30 mouse cellular contexts compared by ENCODE assay signal in the genomic region with DNA sequence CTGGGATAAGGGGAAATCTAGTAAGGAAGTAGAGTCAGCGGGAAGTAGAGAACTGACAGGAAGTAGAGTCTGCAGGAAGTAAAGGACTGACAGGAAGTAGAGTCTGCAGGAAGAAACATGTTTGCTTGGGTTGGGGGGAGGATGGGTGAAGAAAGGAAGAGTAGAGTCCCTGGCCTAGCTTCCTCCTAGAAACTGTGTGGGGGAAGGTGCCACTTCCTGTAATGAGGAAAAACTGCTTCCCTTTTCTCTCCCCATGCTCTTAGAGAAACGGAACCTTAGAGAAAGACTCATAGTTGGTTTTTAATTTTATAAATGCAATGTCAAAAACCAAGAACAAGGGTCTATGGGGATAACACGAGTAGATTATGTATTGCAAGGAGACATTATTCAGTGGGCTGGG. TPM values are rescaled to one million over a fixed set of nuclear protein-coding genes. Genes with fewer than 3 reads are reported as not detected.
DNase-seq lines count a peak whose midpoint lies in the region; ATAC-seq lines count a peak whose summit lies in the region.
"Had no signal": no experiment of that assay in that cellular context is flagged by ENCODE, and none has a peak within 500 bp of the region (broad histone marks: within the 10 kb centered on the region; RNA-seq: fewer than 3 reads in every experiment).

No protein-coding gene starts in this region.

- no peak overlapping the region for H3K4me2 ChIP-seq in liver, embryonic 11.5 days
- H3K4me2 ChIP-seq: embryonic facial prominence, embryonic 12.5 days; forebrain, embryonic 13.5 days had no signal

- peak; percentile 71 for ATAC-seq in common myeloid progenitor, adult 5-6 weeks (replicated peaks; ENCODE audit: low read depth, poor library complexity, severe bottlenecking)
- ATAC-seq in megakaryocyte, adult 5-6 weeks (ENCODE audit: poor library complexity, severe bottlenecking) = peak; percentile 64
- ATAC-seq in liver, embryonic 11.5 days (replicated peaks; ENCODE audit: low FRiP score) = no peak
- ATAC-seq: activated CD4-positive, CD25-positive, alpha-beta regulatory T cell, adult 4 months; CD4-positive, CD25-positive, alpha-beta regulatory T cell, adult 4 months; forebrain, embryonic 13.5 days; forebrain, embryonic 16.5 days; Patski had no signal

- intact Hi-C loops in heart, postnatal 25 days (cut with DNase I) = no loop called here

- H3K9ac ChIP-seq in liver, embryonic 11.5 days (ENCODE audit: low read depth, low read length) = no peak overlapping the region
- H3K9ac ChIP-seq: embryonic facial prominence, embryonic 12.5 days; forebrain, embryonic 13.5 days had no signal

- WGBS in liver, embryonic 11.5 days = 52% methylated on average over 3 of the region's 3 CpGs

- no peaks in the 10 kb centered on the region for H3K9me3 ChIP-seq in liver, embryonic 11.5 days (ENCODE audit: control insufficient read depth, low read length)
- H3K9me3 ChIP-seq: embryonic facial prominence, embryonic 10.5 days; embryonic facial prominence, embryonic 12.5 days; forebrain, embryonic 13.5 days had no signal

- no peak overlapping the region for H3K27ac ChIP-seq in liver, embryonic 11.5 days (ENCODE audit: low read depth, low read length)
- H3K27ac ChIP-seq: embryonic facial prominence, embryonic 10.5 days; embryonic facial prominence, embryonic 12.5 days; forebrain, embryonic 13.5 days had no signal

- peak; percentile 5 for DNase-seq in A20 (ENCODE audit: low read depth, low spot score)
- DNase-seq in layer of hippocampus, adult 8-10 months (ENCODE audit: low spot score in 2 of 2) = no peak
- DNase-seq in heart, postnatal 25 days (ENCODE audit: low spot score) = no peak
- DNase-seq in liver, embryonic 11.5 days (ENCODE audit: low spot score) = no peak
- DNase-seq: adrenal gland, postnatal 10 days; adrenal gland, postnatal 25 days; B cell, adult 2 months; cerebellum, adult 11 months; cerebellum, adult 18-20 months; cerebellum, adult 8-10 months; cerebellum, adult 9-11 months; cerebellum, postnatal 14 days; cerebellum, postnatal 36 days had no signal

- no peaks in the 10 kb centered on the region for H3K27me3 ChIP-seq in liver, embryonic 11.5 days (replicated peaks; ENCODE audit: control insufficient read depth, insufficient read depth, low read length)
- H3K27me3 ChIP-seq: embryonic facial prominence, embryonic 12.5 days; forebrain, embryonic 13.5 days had no signal

- no peaks in the 10 kb centered on the region for H3K36me3 ChIP-seq in liver, embryonic 11.5 days (ENCODE audit: control insufficient read depth, insufficient read depth, low read length)
- H3K36me3 ChIP-seq: embryonic facial prominence, embryonic 10.5 days; embryonic facial prominence, embryonic 12.5 days; G1E had no signal

- H3K4me3 ChIP-seq in liver, embryonic 11.5 days (ENCODE audit: low read depth, low read length) = no peak overlapping the region
- H3K4me3 ChIP-seq: embryonic facial prominence, embryonic 10.5 days; embryonic facial prominence, embryonic 12.5 days; forebrain, embryonic 13.5 days had no signal

- H3K4me1 ChIP-seq in liver, embryonic 11.5 days (replicated peaks; ENCODE audit: control insufficient read depth, insufficient read depth, low read length) = no peaks in the 10 kb centered on the region
- H3K4me1 ChIP-seq: embryonic facial prominence, embryonic 10.5 days; embryonic facial prominence, embryonic 12.5 days; forebrain, embryonic 13.5 days had no signal

RNA-seq across cellular contexts. Expression of gene Tcl1, which starts 12.5 kb away (rescaled TPM):
- not detected in 2 replicates for total RNA-seq in common myeloid progenitor, adult 5-6 weeks (2017)
- total RNA-seq in megakaryocyte, adult 5-6 weeks (2015) = not detected in 2 replicates
- total RNA-seq in megakaryocyte, adult 5-6 weeks (2017) = not detected in 2 replicates
- total RNA-seq in layer of hippocampus, adult 8-10 months (2022) = not detected
- total RNA-seq in heart, postnatal 25 days (2021) = not detected
- not detected in 2 replicates for polyA plus RNA-seq in liver, embryonic 11.5 days (2014; fragmentation: Nextera tagmentation; extraction: Ambion mirVana)
- total RNA-seq: adrenal gland, adult 18-20 months; adrenal gland, postnatal 25 days; CH12.LX had no signal
- polyA plus RNA-seq: brain, embryonic 14.5 days; CD4-positive, CD25-positive, alpha-beta regulatory T cell, adult 4 months; cortical plate, adult 2 months; embryonic facial prominence, embryonic 10.5 days; embryonic facial prominence, embryonic 12.5 days; embryonic facial prominence, embryonic 14.5 days; forebrain, embryonic 11.5 days; forebrain, embryonic 13.5 days; forebrain, embryonic 16.5 days; G1E; Patski had no signal

RNA-seq across cellular contexts. Expression of gene Tcl1b4, which starts 33.3 kb away (rescaled TPM):
- not detected in 2 replicates for total RNA-seq in common myeloid progenitor, adult 5-6 weeks (2017)
- total RNA-seq in megakaryocyte, adult 5-6 weeks (2015) = not detected in 2 replicates
- total RNA-seq in megakaryocyte, adult 5-6 weeks (2017) = not detected in 2 replicates
- not detected for total RNA-seq in layer of hippocampus, adult 8-10 months (2022)
- total RNA-seq in heart, postnatal 25 days (2021) = not detected
- polyA plus RNA-seq in liver, embryonic 11.5 days (2014; fragmentation: Nextera tagmentation; extraction: Ambion mirVana) = not detected in 2 replicates
- total RNA-seq: adrenal gland, adult 18-20 months; adrenal gland, postnatal 10 days; adrenal gland, postnatal 25 days; adrenal gland, postnatal 4 days; CH12.LX had no signal
- polyA plus RNA-seq: activated CD4-positive, CD25-positive, alpha-beta regulatory T cell, adult 4 months; brain, embryonic 14.5 days; CD4-positive, CD25-positive, alpha-beta regulatory T cell, adult 4 months; cortical plate, adult 2 months; embryonic facial prominence, embryonic 10.5 days; embryonic facial prominence, embryonic 12.5 days; embryonic facial prominence, embryonic 14.5 days; forebrain, embryonic 11.5 days; forebrain, embryonic 13.5 days; forebrain, embryonic 16.5 days; G1E; Patski had no signal

RNA-seq across cellular contexts. Expression of gene Tcl1b3, which starts 44.2 kb away (rescaled TPM):
- not detected in 2 replicates for total RNA-seq in common myeloid progenitor, adult 5-6 weeks (2017)
- total RNA-seq in megakaryocyte, adult 5-6 weeks (2015) = not detected in 2 replicates
- not detected in 2 replicates for total RNA-seq in megakaryocyte, adult 5-6 weeks (2017)
- total RNA-seq in layer of hippocampus, adult 8-10 months (2022) = not detected
- total RNA-seq in heart, postnatal 25 days (2021) = not detected
- polyA plus RNA-seq in liver, embryonic 11.5 days (2014; fragmentation: Nextera tagmentation; extraction: Ambion mirVana) = not detected in 2 replicates
- total RNA-seq: adrenal gland, adult 18-20 months; adrenal gland, postnatal 10 days; adrenal gland, postnatal 25 days; adrenal gland, postnatal 4 days; CH12.LX; G1E had no signal
- polyA plus RNA-seq: activated CD4-positive, CD25-positive, alpha-beta regulatory T cell, adult 4 months; brain, embryonic 14.5 days; CD4-positive, CD25-positive, alpha-beta regulatory T cell, adult 4 months; cortical plate, adult 2 months; embryonic facial prominence, embryonic 10.5 days; embryonic facial prominence, embryonic 12.5 days; embryonic facial prominence, embryonic 14.5 days; forebrain, embryonic 11.5 days; forebrain, embryonic 13.5 days; forebrain, embryonic 16.5 days; G1E; Patski had no signal

RNA-seq across cellular contexts. Expression of gene Tcl1b5, which starts 58.9 kb away (rescaled TPM):
- not detected in 2 replicates for total RNA-seq in common myeloid progenitor, adult 5-6 weeks (2017)
- total RNA-seq in megakaryocyte, adult 5-6 weeks (2015) = not detected in 2 replicates
- total RNA-seq in megakaryocyte, adult 5-6 weeks (2017) = not detected in 2 replicates
- total RNA-seq in layer of hippocampus, adult 8-10 months (2022) = not detected
- total RNA-seq in heart, postnatal 25 days (2021) = not detected
- not detected in 2 replicates for polyA plus RNA-seq in liver, embryonic 11.5 days (2014; fragmentation: Nextera tagmentation; extraction: Ambion mirVana)
- total RNA-seq: adrenal gland, adult 18-20 months; adrenal gland, postnatal 10 days; adrenal gland, postnatal 25 days; adrenal gland, postnatal 4 days; CH12.LX; G1E had no signal
- polyA plus RNA-seq: activated CD4-positive, CD25-positive, alpha-beta regulatory T cell, adult 4 months; brain, embryonic 14.5 days; CD4-positive, CD25-positive, alpha-beta regulatory T cell, adult 4 months; cortical plate, adult 2 months; embryonic facial prominence, embryonic 10.5 days; embryonic facial prominence, embryonic 12.5 days; embryonic facial prominence, embryonic 14.5 days; forebrain, embryonic 11.5 days; forebrain, embryonic 13.5 days; forebrain, embryonic 16.5 days; G1E; Patski had no signal
